Mouse (Mus musculus): ENCODE results near the gene Rpap1. TPM values are rescaled to one million over a fixed set of nuclear protein-coding genes. Genes with fewer than 3 reads are reported as not detected.

Gene Rpap1
- 10 to 100 TPM; 18.6 to 19.5 TPM for total RNA-seq (2021)
- long read RNA-seq, experiment 1, full-length matches to known transcripts: 8 of 32 reads
- long read RNA-seq, experiment 1, partial matches to known transcripts: 11 of 32 reads
- long read RNA-seq, experiment 1, other reads (novel, unspliced or antisense): 13 of 32 reads
- long read RNA-seq, experiment 2, full-length matches to known transcripts: 13 of 28 reads
- long read RNA-seq, experiment 2, partial matches to known transcripts: 8 of 28 reads
- long read RNA-seq, experiment 2, other reads (novel, unspliced or antisense): 7 of 28 reads

DNA sequence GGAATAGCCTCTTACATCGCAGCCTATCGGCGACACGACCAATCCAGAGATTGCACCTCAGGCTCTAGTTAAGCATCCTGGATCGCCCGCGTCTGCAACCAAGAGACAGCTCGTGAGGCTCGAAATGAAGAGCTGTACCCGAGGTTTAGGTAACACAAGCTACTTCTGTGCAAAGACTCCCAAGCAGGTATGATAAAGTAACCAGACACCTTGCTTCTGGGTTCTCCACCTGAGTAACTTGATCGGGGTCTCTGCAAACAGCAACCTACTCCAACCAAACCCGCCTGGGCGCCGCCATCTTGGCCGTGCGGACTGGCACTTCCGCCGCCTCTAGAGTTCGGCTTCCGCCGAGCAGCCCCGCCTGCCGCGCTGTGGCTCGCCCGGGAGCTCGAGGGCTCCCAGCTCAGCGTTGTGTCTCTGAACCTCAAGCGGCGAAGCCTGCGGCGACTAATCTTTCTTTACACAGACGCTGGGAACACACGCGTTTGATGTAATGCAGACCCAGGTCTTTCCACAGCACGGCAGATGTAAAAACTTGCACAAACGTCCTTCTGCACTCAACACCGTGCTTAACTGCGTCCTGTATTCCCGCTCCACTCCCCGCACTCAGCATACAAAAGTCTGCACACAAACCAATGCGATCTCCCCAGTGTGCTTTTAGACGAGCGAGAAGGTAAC is at the start of gene Rpap1:
Rpap1 (minus strand) TSS at position 332 of the 678 bp plus-strand sequence.
- peak within 1 kb of the TSS; percentile 93 for H3K27ac ChIP-seq
- no peak; the same call in none of the 2 replicates for TF ChIP-seq CTCF (IDR thresholded peaks at IDR 0.05)
- DNase-seq (ENCODE audit: extremely low spot score in 1 of 2, low spot score in 2 of 2): peak; percentile 85 to 86
- intact Hi-C loops (cut with DNase I): no loop called here
- H3K4me3 ChIP-seq: peak within 1 kb of the TSS; percentile 68

DNA sequence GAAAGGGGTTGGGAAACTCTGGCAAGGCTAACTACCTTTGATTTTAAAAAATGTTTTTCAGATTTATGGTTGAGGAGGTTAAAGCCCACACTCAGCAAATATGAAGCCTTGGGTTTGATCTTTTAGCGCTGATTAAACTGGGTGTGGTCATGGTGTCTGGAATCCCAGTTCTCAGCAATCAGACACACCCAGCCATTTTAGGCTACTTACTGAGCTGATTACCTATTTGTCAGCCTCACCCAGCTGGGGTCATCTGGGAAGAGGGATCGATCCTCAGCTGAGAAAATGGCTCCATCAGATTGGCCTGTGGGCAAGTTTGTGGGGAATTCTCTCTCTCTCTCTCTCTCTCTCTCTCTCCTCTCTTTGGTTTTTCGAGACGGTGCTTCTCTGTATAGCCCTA is 46.9 kb upstream of the Rpap1 start:
- Histone ChIP-seq H3K27ac (no peak overlapping the region), H3K4me3 (no peak overlapping the region)
- no peak for DNase-seq (ENCODE audit: extremely low spot score in 1 of 2, low spot score in 2 of 2)
- no peak for TF ChIP-seq CTCF (IDR thresholded peaks at IDR 0.05)
- intact Hi-C loops (cut with DNase I): no loop called here

DNA sequence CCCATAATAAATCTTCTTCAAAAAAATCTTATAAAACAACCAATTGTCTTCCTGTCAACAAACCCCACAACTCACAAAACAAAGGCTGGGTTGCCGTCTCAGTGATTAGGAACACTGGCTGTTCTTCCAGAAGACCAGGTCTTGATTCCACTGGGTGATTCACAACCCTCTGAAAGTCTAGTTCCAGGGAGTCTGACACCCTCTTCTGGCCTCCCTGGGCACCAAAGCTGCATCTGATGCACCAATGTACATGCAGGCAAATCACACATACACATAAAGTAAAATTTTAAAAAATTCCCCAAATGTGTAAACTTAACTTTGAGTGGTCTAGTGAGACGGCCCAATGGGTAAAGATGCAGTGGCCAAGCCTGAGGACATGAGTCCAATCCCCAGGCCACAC is 43.2 kb upstream of the Rpap1 start:
- peak; percentile 40 for TF ChIP-seq CTCF (IDR thresholded peaks at IDR 0.05)
- no peak for DNase-seq (ENCODE audit: extremely low spot score in 1 of 2, low spot score in 2 of 2)
- Histone ChIP-seq H3K4me3 (no peak overlapping the region), H3K27ac (no peak overlapping the region)
- intact Hi-C loops (cut with DNase I): no loop called here

DNA sequence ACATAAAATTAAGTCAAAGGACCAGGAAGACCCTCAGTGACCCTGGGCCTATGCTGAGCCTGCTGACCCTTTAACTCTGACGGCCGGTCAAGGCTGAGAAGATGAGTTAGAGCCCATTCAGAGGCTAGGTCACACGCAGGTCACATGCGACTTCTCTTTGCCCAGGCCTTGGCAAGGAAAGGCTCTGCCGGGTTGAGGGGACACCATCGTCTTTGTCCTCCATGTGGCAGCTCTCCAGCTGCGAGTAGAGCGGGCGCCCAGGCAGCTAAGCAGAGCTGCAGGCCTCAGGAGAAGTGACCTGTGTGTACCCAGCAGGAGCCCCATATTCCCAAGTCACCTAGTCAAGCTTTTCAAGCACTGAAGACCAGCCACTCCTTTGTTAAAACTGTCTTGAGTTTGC is 33.8 kb upstream of the Rpap1 start:
- intact Hi-C loops (cut with DNase I): no loop called here
- peak overlapping the region; percentile 28; the same call in 1 of the 2 replicates for H3K27ac ChIP-seq
- H3K4me3 ChIP-seq: no peak overlapping the region
- DNase-seq (ENCODE audit: extremely low spot score in 1 of 2, low spot score in 2 of 2): peak in 1 of 2 experiments; percentile 60
- no peak for TF ChIP-seq CTCF (IDR thresholded peaks at IDR 0.05)

DNA sequence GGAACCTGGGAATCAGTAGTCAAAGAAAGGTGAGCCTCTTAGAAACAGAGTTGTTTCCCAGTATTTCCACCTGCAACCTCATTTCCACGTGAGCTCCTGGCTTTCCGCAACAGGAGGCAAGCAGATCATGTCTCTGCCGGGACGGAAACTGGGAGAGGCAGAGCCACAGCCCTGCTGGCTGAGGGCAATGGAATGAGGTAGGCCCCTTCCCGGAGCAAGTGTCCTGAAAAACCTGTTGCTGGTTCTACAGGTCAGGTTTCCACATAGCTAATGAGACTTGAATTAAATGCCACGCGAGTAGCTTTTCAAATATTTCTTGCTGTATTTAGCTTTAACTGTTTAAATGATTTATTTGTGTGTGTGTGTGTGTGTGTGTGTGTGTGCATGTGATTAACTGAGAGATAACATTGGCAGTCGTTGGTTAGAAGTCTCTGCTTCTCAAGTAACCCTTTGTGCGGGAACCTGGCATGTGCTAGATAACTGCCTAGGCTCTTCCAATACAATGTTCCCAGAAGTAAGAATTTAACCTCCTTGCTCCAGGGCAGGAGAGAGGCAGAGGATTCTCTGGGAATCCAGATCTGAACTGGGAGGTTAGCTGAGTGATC is 31.4 kb upstream of the Rpap1 start:
- Histone ChIP-seq H3K27ac (no peak overlapping the region), H3K4me3 (no peak overlapping the region)
- DNase-seq (ENCODE audit: extremely low spot score in 1 of 2, low spot score in 2 of 2): no peak
- intact Hi-C loops (cut with DNase I): no loop called here
- no peak for TF ChIP-seq CTCF (IDR thresholded peaks at IDR 0.05)

DNA sequence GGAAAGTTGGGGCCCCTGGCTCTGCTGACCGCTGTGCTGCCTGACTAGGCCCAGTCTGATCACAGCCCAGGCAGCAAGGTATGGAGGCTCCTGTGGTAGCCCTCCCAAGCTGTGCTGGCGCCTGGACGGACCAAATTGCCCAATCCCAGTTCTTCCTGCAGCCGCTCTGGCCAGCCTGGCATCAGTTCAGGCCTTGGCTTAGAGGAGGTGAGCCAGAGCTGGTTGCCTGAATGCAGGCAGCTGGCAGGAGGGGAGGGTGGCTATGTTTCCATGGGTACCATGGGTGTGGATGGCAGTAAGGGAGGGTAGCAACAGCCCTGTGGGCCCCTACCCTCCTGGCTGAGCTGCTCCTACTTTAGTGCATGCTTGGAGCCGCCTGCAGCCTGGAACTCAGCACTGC is 29.7 kb upstream of the Rpap1 start:
- no peak overlapping the region for H3K4me3 ChIP-seq
- peak overlapping the region; percentile 64 for H3K27ac ChIP-seq
- TF ChIP-seq CTCF (IDR thresholded peaks at IDR 0.05): no peak
- intact Hi-C loops (cut with DNase I): no loop called here
- peak in 1 of 2 experiments; percentile 57 for DNase-seq (ENCODE audit: extremely low spot score in 1 of 2, low spot score in 2 of 2)

DNA sequence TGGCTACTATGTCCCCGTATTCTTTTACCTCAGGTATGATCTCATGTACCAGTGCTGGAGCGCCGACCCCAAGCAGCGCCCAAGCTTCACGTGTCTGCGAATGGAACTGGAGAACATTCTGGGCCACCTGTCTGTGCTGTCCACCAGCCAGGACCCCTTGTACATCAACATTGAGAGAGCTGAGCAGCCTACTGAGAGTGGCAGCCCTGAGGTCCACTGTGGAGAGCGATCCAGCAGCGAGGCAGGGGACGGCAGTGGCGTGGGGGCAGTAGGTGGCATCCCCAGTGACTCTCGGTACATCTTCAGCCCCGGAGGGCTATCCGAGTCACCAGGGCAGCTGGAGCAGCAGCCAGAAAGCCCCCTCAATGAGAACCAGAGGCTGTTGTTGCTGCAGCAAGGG is 29.3 kb upstream of the Rpap1 start:
- peak overlapping the region; percentile 64 for H3K27ac ChIP-seq
- intact Hi-C loops (cut with DNase I): no loop called here
- no peak for TF ChIP-seq CTCF (IDR thresholded peaks at IDR 0.05)
- peak in 1 of 2 experiments; percentile 15 for DNase-seq (ENCODE audit: extremely low spot score in 1 of 2, low spot score in 2 of 2)
- H3K4me3 ChIP-seq: no peak overlapping the region

DNA sequence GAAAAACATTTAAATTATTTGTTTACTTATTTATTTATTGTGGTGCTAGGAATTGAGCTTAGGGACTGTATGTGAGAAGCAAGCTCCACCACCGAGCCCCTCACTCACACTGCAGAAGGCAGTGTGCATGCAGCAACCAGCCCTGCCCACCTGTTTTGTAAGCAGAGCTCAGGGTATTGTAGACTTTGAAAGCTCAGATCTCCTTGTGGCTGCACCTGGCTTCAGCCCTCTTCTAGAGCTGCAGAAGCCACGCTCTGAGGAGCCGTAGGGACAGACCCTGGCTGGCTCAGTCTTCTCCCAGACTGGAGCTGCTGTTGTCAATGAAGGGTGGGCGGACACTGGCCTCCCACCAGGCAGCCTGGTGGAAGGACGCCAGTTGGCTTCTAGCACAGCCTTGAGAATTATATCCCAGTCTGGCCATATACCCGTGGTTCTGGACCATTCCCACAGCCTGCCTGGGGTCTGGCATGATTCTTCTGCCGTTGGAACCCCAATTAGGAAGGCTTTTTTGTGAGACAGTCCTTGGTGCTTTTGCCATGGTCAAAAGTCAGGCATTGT is 27.1 kb upstream of the Rpap1 start:
- TF ChIP-seq CTCF (IDR thresholded peaks at IDR 0.05): no peak
- Histone ChIP-seq H3K27ac (peak overlapping the region; percentile 78), H3K4me3 (no peak overlapping the region)
- intact Hi-C loops (cut with DNase I): no loop called here
- peak; percentile 57 to 70 for DNase-seq (ENCODE audit: extremely low spot score in 1 of 2, low spot score in 2 of 2)

DNA sequence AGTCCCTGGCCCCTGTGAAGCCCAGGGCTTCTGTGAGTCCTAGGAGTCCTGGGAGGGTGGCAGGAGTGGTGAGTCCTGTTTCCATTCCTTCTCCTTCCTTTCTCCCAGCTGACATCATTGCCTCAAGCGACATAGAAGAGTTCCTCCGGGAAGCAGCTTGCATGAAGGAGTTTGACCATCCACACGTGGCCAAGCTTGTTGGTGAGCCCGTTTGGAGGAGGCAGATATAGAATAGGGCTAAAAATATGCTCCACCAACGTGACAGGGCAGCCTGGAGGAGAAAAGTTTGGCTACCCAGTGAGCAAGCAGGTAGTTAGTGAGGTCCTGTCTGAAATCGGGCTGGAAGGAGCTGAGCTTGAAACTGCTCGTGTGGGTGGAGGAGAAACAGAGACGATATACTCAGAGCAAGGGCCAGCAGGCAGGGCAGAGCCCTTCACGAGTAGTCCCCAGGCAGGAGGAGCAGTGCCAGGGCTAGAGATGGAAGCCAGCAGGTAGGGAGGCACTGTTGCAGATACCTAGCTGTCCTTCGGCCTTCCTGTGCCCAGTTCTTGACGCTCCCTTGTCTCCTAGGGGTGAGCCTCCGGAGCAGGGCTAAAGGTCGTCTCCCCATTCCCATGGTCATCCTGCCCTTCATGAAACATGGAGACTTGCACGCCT is 24.3 kb upstream of the Rpap1 start:
- H3K27ac ChIP-seq: peak overlapping the region; percentile 78
- no peak overlapping the region for H3K4me3 ChIP-seq
- peak; percentile 13 to 48 for DNase-seq (ENCODE audit: extremely low spot score in 1 of 2, low spot score in 2 of 2)
- intact Hi-C loops (cut with DNase I): loop anchor here (1.0 kb wide), 1 partner anchor 10 kb away; no protein-coding TSS in a partner anchor
- TF ChIP-seq CTCF (IDR thresholded peaks at IDR 0.05): no peak

DNA sequence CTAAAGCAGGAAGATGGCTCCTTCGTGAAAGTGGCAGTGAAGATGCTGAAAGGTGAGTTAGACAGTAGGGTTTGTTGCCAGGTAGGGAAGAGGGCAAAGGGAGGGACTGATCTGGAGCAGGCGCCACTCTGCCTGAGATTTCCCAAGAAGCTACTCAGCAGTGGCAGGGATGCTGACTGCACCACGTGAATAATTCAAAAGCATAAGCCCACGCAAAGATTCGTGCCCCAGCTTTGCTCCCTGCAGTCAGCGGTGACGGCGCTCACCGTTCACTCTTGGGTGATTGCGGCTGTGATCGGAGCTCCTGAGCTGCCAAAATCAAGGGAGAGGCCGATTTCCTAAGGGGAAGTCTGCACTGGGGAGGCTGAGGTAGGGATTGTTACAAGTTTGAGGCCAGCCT is 23.6 kb upstream of the Rpap1 start:
- no peak for TF ChIP-seq CTCF (IDR thresholded peaks at IDR 0.05)
- DNase-seq (ENCODE audit: extremely low spot score in 1 of 2, low spot score in 2 of 2): peak in 1 of 2 experiments; percentile 49
- peak overlapping the region; percentile 78 for H3K27ac ChIP-seq
- intact Hi-C loops (cut with DNase I): loop anchor here (1.0 kb wide), 1 partner anchor 10 kb away; no protein-coding TSS in a partner anchor
- H3K4me3 ChIP-seq: no peak overlapping the region

DNA sequence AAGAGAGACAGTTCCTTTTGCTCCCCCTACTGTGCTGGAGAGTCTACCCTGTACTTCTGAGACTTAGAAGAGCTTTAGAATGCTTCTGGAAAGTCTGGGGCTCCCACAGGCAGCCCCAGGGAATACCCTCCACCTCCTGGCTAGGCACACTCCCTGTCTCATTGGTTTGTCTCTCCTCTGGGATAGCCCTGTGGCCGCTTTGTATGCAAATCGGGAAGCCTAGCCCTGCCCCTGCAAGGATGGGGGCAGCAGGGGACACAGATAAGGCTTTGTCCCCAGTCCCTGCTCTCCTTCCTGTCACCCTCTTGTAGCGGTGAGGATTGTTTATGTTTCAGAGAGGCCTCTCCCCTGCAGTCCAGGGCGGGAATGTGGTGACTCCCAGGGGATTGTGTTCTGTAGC is 21.5 kb upstream of the Rpap1 start:
- intact Hi-C loops (cut with DNase I): no loop called here
- Histone ChIP-seq H3K27ac (peak overlapping the region; percentile 45), H3K4me3 (no peak overlapping the region)
- DNase-seq (ENCODE audit: extremely low spot score in 1 of 2, low spot score in 2 of 2): no peak
- no peak for TF ChIP-seq CTCF (IDR thresholded peaks at IDR 0.05)

Measured in left cerebral cortex, adult 2 months (tissue).